Mouse (Mus musculus): ENCODE data around the gene 2700049A03Rik.

DNA sequence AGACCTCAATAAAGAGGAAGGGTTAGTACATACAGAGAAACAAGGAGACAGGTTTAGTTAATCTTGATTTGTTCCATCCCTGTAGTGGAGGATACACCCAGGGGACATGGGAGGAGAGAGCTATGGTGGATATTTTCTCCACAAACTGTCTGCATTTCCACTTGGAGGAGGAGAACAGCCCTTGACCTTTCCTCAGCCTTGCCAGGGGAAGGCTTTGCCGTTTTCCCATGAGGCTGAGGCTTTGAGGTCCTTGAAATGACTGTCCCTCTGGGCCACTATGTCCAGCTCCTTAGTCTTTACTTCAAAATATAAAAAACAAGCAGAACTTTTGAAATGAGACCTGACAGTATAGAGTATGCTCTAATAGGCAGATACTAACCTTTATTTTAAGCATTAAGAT lies 33.3 kb downstream of the 2700049A03Rik start:
- TF ChIP-seq CTCF (IDR thresholded peaks at IDR 0.05; ENCODE audit: low read depth) = no peak
- TF ChIP-seq EP300 (IDR thresholded peaks at IDR 0.05; ENCODE audit: low read depth) = no peak

All from heart, postnatal 0 days (tissue).